Mouse (Mus musculus): ENCODE results near the gene Emcn. TPM values are rescaled to one million over a fixed set of nuclear protein-coding genes. Genes with fewer than 3 reads are reported as not detected.

Gene Emcn
- polyA plus RNA-seq, 1 experiment from 2014 or later: 30.9 TPM

DNA sequence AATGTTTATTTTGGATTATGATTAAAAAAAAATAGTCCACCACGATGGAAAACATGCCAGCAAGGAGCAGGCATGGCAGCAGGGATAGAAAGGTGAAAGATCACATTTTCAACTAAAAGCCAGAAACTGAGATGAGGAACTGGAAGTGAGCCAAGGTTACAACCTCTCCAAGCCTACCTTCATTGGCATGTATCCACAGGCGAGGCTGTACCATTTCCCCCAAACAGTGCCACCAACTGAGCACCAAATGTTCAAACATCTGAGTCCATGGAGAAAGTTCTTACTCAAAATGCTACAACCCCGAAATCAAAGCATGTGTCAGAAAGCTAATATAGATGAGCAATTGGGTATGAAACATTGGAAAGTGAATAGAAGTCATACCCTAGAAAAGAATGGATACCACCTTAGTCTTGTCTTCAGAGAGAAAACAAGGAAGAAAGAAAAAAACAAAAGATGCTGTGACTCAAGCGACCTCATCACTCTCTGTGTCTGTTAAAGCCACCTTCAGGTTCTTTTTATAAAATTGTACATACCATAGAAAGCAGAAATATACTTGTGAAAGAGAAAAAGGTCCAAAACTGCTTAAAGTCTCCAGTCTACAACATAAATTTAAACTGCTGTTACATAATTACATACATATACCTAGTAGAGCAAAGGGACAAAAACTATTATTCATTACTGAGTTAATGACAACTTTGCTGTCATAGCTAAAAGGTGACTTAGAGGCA lies 124.2 kb downstream of the Emcn start:
- Histone ChIP-seq H3K27ac (ENCODE audit: low read depth, low read length) (no peak overlapping the region), H3K9ac (ENCODE audit: low read depth, low read length) (no peak overlapping the region)
- WGBS: 75% methylated on average over 4 of the region's 4 CpGs

GRCm38 (mm10) chr3:137465953-137466352 lies 125.1 kb downstream of the Emcn start:
- H3K4me3 ChIP-seq (ENCODE audit: low read depth, low read length): no peak overlapping the region
- H3K27ac ChIP-seq (ENCODE audit: low read depth, low read length): no peak overlapping the region
- no peaks in the 10 kb centered on the region for H3K9me3 ChIP-seq (ENCODE audit: control insufficient read depth, low read length)
- no peak overlapping the region for H3K9ac ChIP-seq (ENCODE audit: low read depth, low read length)
- no peaks in the 10 kb centered on the region for H3K27me3 ChIP-seq (ENCODE audit: control insufficient read depth, insufficient read depth, low read length)
- DNase-seq (ENCODE audit: low spot score): no peak
- no peak overlapping the region for H3K4me2 ChIP-seq (replicated peaks; ENCODE audit: low read depth, low read length)
- no peak for ATAC-seq (ENCODE audit: low FRiP score)
- 69% methylated on average over 4 of the region's 4 CpGs for WGBS
- H3K36me3 ChIP-seq (ENCODE audit: control insufficient read depth, insufficient read depth, low read length): no peaks in the 10 kb centered on the region
- no peaks in the 10 kb centered on the region for H3K4me1 ChIP-seq (replicated peaks; ENCODE audit: control insufficient read depth, insufficient read depth, low read length)

More for the DNA sequence above, 124.2 kb downstream of the Emcn start:
- Histone ChIP-seq H3K4me3 (ENCODE audit: low read depth, low read length) (no peak overlapping the region), H3K27me3 (ENCODE audit: control insufficient read depth, insufficient read depth, low read length) (no peaks in the 10 kb centered on the region), H3K36me3 (ENCODE audit: control insufficient read depth, insufficient read depth, low read length) (no peaks in the 10 kb centered on the region), H3K9me3 (ENCODE audit: control insufficient read depth, low read length) (no peaks in the 10 kb centered on the region), H3K4me1 (replicated peaks; ENCODE audit: control insufficient read depth, insufficient read depth, low read length) (no peaks in the 10 kb centered on the region), H3K4me2 (replicated peaks; ENCODE audit: low read depth, low read length) (no peak overlapping the region)
- no peak for DNase-seq (ENCODE audit: low spot score)
- no peak for ATAC-seq (ENCODE audit: low FRiP score)

DNA sequence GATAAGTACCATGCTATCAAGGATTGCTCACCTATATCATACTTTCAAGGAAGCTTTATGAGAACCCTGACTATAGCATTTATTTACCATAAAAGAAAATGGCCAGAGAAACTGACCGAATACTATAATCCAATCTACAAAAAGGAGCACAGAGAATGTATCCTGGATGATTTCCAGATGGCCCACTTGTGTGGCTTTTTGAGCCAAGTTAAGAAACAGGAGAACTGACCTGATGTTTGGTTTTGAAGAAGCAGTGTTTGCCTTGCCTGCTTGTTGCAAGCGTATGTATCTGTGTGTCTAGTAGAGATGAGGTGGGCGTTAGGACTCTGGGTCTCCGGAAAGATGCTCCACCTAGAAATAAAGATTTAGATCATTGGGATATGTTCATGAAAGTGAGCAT lies 125.9 kb downstream of the Emcn start:
- no peak overlapping the region for H3K4me3 ChIP-seq (ENCODE audit: low read depth, low read length)
- H3K27me3 ChIP-seq (ENCODE audit: control insufficient read depth, insufficient read depth, low read length): no peaks in the 10 kb centered on the region
- no peaks in the 10 kb centered on the region for H3K9me3 ChIP-seq (ENCODE audit: control insufficient read depth, low read length)
- no peak overlapping the region for H3K4me2 ChIP-seq (replicated peaks; ENCODE audit: low read depth, low read length)
- DNase-seq (ENCODE audit: low spot score): no peak
- WGBS: 94% methylated on average over 4 of the region's 4 CpGs
- no peaks in the 10 kb centered on the region for H3K4me1 ChIP-seq (replicated peaks; ENCODE audit: control insufficient read depth, insufficient read depth, low read length)
- no peak overlapping the region for H3K9ac ChIP-seq (ENCODE audit: low read depth, low read length)
- H3K27ac ChIP-seq (ENCODE audit: low read depth, low read length): no peak overlapping the region
- no peaks in the 10 kb centered on the region for H3K36me3 ChIP-seq (ENCODE audit: control insufficient read depth, insufficient read depth, low read length)
- ATAC-seq (ENCODE audit: low FRiP score): no peak

- Histone ChIP-seq H3K27ac (ENCODE audit: low read depth, low read length) (no peak overlapping the region), H3K36me3 (ENCODE audit: control insufficient read depth, insufficient read depth, low read length) (no peaks in the 10 kb centered on the region), H3K9me3 (ENCODE audit: control insufficient read depth, low read length) (no peaks in the 10 kb centered on the region), H3K4me1 (replicated peaks; ENCODE audit: control insufficient read depth, insufficient read depth, low read length) (no peaks in the 10 kb centered on the region), H3K9ac (ENCODE audit: low read depth, low read length) (no peak overlapping the region), H3K4me2 (replicated peaks; ENCODE audit: low read depth, low read length) (no peak overlapping the region), H3K27me3 (ENCODE audit: control insufficient read depth, insufficient read depth, low read length) (no peaks in the 10 kb centered on the region), H3K4me3 (ENCODE audit: low read depth, low read length) (no peak overlapping the region)
- DNase-seq (ENCODE audit: low spot score) (no peak), ATAC-seq (ENCODE audit: low FRiP score) (no peak)
- WGBS: 95% methylated on average over 1 of the region's 1 CpGs
These were observed 126.5 kb downstream of the Emcn start for GRCm38 (mm10) chr3:137467386-137467785.

GRCm38 (mm10) chr3:137472145-137472544 lies 131.3 kb downstream of the Emcn start:
- Histone ChIP-seq H3K4me1 (replicated peaks; ENCODE audit: control insufficient read depth, insufficient read depth, low read length) (no peaks in the 10 kb centered on the region), H3K36me3 (ENCODE audit: control insufficient read depth, insufficient read depth, low read length) (no peaks in the 10 kb centered on the region), H3K27ac (ENCODE audit: low read depth, low read length) (no peak overlapping the region), H3K9ac (ENCODE audit: low read depth, low read length) (no peak overlapping the region), H3K9me3 (ENCODE audit: control insufficient read depth, low read length) (no peaks in the 10 kb centered on the region), H3K4me3 (ENCODE audit: low read depth, low read length) (no peak overlapping the region), H3K27me3 (ENCODE audit: control insufficient read depth, insufficient read depth, low read length) (no peaks in the 10 kb centered on the region), H3K4me2 (replicated peaks; ENCODE audit: low read depth, low read length) (no peak overlapping the region)
- 88% methylated on average over 1 of the region's 1 CpGs for WGBS
- DNase-seq (ENCODE audit: low spot score) (no peak), ATAC-seq (ENCODE audit: low FRiP score) (no peak)

DNA sequence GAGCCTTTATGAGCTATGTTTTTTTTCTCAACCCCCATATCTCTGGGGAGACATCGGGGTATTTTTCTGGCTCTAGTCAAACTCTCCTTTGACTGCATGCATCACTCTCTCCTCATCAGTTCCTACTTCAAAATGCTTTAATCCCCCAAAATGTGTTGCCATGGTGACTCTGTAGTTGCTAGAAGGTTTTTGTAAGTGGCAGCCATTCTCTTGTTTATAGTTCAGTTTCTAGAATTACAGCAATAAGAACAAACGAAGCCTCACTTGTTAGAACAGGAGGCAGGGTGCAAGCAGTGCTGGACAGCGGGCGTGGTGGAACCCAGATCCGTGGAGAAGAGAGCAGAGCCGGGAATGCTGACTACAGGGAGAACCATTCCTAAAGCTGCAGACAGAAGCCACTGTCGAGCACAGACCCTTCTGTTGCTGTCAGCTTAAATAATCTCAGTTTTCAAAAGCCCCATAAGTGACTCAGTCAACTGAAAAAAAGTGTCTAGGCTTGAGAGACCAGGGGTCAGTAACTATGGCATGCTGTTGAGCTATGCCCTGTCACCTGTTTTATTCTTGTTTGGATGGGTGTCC lies 139.0 kb downstream of the Emcn start:
- no peak overlapping the region for H3K27ac ChIP-seq (ENCODE audit: low read depth, low read length)
- no peaks in the 10 kb centered on the region for H3K36me3 ChIP-seq (ENCODE audit: control insufficient read depth, insufficient read depth, low read length)
- H3K4me3 ChIP-seq (ENCODE audit: low read depth, low read length): no peak overlapping the region
- H3K9ac ChIP-seq (ENCODE audit: low read depth, low read length): no peak overlapping the region
- ATAC-seq (ENCODE audit: low FRiP score): no peak
- DNase-seq (ENCODE audit: low spot score): peak; percentile 3
- 56% methylated on average over 7 of the region's 7 CpGs for WGBS
- no peak overlapping the region for H3K4me2 ChIP-seq (replicated peaks; ENCODE audit: low read depth, low read length)
- no peaks in the 10 kb centered on the region for H3K4me1 ChIP-seq (replicated peaks; ENCODE audit: control insufficient read depth, insufficient read depth, low read length)
- no peaks in the 10 kb centered on the region for H3K27me3 ChIP-seq (ENCODE audit: control insufficient read depth, insufficient read depth, low read length)
- no peaks in the 10 kb centered on the region for H3K9me3 ChIP-seq (ENCODE audit: control insufficient read depth, low read length)

DNA sequence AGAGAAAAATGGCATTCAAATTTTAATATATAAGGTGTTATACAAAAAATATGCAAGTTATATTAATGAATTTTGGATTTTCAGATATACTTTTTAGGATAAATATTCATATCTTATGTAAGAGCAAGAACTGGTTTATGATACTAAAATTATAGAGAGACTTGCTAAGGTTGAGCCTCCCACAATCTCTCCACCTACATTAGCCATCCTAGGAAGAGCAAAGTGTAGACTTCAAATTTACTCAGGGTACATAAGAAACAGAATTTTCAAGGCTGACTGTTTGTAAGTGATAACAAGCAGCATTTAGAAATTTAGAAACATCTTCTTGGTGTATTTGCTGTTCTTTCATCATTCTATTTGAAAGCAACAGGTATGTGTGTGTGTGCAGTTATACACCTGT lies 140.3 kb downstream of the Emcn start:
- no peaks in the 10 kb centered on the region for H3K36me3 ChIP-seq (ENCODE audit: control insufficient read depth, insufficient read depth, low read length)
- DNase-seq (ENCODE audit: low spot score) (no peak), ATAC-seq (ENCODE audit: low FRiP score) (no peak)
- no peaks in the 10 kb centered on the region for H3K9me3 ChIP-seq (ENCODE audit: control insufficient read depth, low read length)
- no peak overlapping the region for H3K27ac ChIP-seq (ENCODE audit: low read depth, low read length)
- no peaks in the 10 kb centered on the region for H3K27me3 ChIP-seq (ENCODE audit: control insufficient read depth, insufficient read depth, low read length)
- H3K4me1 ChIP-seq (replicated peaks; ENCODE audit: control insufficient read depth, insufficient read depth, low read length): no peaks in the 10 kb centered on the region
- no peak overlapping the region for H3K4me2 ChIP-seq (replicated peaks; ENCODE audit: low read depth, low read length)
- no peak overlapping the region for H3K9ac ChIP-seq (ENCODE audit: low read depth, low read length)
- no peak overlapping the region for H3K4me3 ChIP-seq (ENCODE audit: low read depth, low read length)
